Mouse (Mus musculus) brown adipose tissue, adult 24 weeks (tissue): ENCODE measurements around the gene Slc17a8. TPM values are rescaled to one million over a fixed set of nuclear protein-coding genes. Genes with fewer than 3 reads are reported as not detected.

Experiments used
- H3K27ac ChIP-seq: fragments of 200-500 bp; replicated peaks from 2 replicates; pipeline ENCODE4 v1.5.1; 2012; ENCODE audit warnings: low read depth, mild to moderate bottlenecking, low read length
- H3K4me1 ChIP-seq: fragments of 200-500 bp; 2 replicates; pipeline ENCODE4 v1.6.1; 2012; ENCODE audit warnings: low read length, mixed read lengths; ENCODE audit not compliant: control insufficient read depth, insufficient read depth, insufficient read length
- H3K4me3 ChIP-seq: fragments of 200-500 bp; 2 replicates; pipeline ENCODE4 v1.5.1; 2012; ENCODE audit warnings: low read depth, mild to moderate bottlenecking, low read length, moderate library complexity; ENCODE audit not compliant: insufficient read depth
- polyA plus RNA-seq: library from polyadenylated mRNA; stranded (reverse); fragments of >200 nt; gene quantifications from 2 replicates; pipeline ENCODE4 v1.2.4, GENCODE M21; 2012; ENCODE audit not compliant: missing spikeins, insufficient read depth, insufficient read length

Gene Slc17a8
- polyA plus RNA-seq, 1 experiment, result not detected

- Histone ChIP-seq H3K4me3 (no peak overlapping the region), H3K27ac (no peak overlapping the region), H3K4me1 (peaks cover 2% of the 10 kb centered on the region; the same call in 1 of the 2 replicates)
Observed at GRCm38 (mm10) chr10:89630052-89630451, 9.0 kb upstream of the Slc17a8 start.

- Histone ChIP-seq H3K4me3 (no peak overlapping the region), H3K4me1 (no peaks in the 10 kb centered on the region), H3K27ac (no peak overlapping the region)
Observed at GRCm38 (mm10) chr10:89626714-89627113, 5.7 kb upstream of the Slc17a8 start.

DNA sequence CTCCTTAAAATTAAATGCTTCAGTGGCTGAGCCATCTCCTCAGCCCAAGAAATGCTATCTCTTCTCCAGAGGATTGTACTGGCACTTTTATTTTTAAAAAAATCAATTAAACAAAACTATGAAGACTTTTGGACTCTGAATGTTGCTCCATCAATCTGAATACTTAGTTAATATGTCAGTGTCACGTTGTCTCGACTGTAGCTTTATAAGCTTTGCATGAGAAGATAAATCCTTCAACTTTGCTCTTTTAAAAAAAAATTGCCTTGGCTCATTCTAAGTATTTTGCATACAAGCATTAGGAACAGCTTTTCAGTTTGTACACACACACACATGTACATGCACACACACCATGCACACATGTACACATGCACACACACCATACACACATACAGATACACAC lies 3.1 kb upstream of the Slc17a8 start:
- no peak overlapping the region for H3K4me3 ChIP-seq
- no peak overlapping the region for H3K27ac ChIP-seq
- H3K4me1 ChIP-seq, result no peaks in the 10 kb centered on the region

DNA sequence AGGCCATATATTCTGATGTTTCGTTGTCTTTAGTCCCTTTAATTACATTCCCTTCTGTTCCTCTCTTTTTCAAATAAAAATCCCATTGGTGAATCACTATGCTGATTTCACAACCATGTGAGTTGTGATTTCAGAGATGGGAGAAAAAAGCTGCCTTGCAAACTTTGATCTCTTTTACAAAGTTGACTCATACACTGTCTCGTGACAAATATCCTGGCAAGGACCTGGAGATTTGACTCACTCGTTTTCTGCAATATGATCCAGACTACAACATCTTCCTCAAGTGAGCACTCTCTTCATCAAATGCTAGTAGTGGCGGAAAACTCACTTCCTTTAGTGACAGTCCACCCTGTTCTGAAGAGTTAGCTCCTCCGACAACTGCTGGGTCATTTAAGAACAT lies 21.7 kb downstream of the Slc17a8 start:
- H3K4me1 ChIP-seq, result no peaks in the 10 kb centered on the region; the same call in 1 of the 2 replicates

DNA sequence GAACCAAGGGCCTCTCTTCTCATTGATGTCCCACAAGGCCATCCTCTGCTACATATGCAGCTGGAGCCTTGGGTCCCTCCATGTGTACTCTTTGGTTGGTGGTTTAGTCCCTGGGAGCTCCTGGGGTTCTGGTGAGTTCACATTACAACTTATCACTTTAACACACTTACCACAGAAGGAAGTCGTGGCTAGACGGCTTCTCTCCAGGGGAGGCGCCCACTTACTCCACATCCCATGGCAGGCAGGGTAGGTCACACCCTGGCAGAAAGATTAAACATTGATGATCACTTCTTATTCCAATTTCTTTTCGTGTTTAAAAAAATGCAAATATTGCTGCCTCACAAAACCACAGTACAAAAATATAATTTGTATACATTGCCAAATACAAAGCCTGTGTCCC lies 23.8 kb downstream of the Slc17a8 start:
- no peaks in the 10 kb centered on the region; the same call in 1 of the 2 replicates for H3K4me1 ChIP-seq
- H3K27ac ChIP-seq, result no peak overlapping the region
- no peak overlapping the region for H3K4me3 ChIP-seq

More for the DNA sequence above, 21.7 kb downstream of the Slc17a8 start:
- Histone ChIP-seq H3K4me3 (no peak overlapping the region), H3K27ac (peak overlapping the region; percentile 42; the same call in 1 of the 2 replicates)

DNA sequence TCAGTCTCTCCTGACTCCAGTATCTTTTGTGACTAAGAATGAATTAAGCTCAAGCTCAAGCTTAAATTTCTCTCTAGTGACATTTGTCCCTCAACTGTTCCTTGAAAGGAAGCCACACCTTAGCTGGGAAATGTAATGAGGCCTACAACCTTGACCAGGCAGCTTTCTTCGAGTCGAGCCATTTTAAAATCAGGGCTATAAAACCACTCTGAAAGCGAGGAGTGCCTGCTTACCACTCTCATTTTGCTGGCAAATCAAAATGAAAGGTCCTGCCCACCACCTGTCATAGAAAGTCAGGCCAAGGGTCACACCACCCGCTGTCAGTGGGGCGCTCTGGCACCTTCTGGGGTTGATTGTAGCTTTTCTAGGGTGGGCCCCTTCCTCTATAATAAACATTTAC lies 25.1 kb downstream of the Slc17a8 start:
- Histone ChIP-seq H3K4me3 (no peak overlapping the region), H3K4me1 (no peaks in the 10 kb centered on the region; the same call in 1 of the 2 replicates), H3K27ac (no peak overlapping the region)

GRCm38 (mm10) chr10:89595514-89595913 lies 25.5 kb downstream of the Slc17a8 start:
- no peak overlapping the region for H3K27ac ChIP-seq
- H3K4me3 ChIP-seq, result no peak overlapping the region
- H3K4me1 ChIP-seq, result no peaks in the 10 kb centered on the region; the same call in 1 of the 2 replicates

DNA sequence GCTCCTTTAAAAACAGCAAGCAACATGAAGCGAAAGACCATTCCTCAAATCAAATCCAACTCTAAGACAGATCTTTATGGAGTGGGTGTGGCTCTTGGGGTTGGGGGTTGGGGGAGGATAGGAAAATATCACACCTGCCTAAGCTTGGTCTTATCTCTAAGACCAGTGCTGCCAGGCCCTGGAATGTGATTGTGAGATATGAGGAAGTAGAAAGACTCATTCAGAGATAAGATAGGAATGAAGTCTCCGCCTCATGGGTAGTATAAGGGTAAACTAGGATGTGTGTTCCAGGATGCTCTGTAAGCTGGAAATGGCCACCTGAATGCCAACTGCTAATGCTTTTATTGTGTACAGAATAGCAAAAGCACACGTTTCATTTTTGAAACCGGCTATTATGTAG lies 26.7 kb downstream of the Slc17a8 start:
- H3K27ac ChIP-seq, result no peak overlapping the region
- H3K4me1 ChIP-seq, result no peaks in the 10 kb centered on the region; the same call in 1 of the 2 replicates

DNA sequence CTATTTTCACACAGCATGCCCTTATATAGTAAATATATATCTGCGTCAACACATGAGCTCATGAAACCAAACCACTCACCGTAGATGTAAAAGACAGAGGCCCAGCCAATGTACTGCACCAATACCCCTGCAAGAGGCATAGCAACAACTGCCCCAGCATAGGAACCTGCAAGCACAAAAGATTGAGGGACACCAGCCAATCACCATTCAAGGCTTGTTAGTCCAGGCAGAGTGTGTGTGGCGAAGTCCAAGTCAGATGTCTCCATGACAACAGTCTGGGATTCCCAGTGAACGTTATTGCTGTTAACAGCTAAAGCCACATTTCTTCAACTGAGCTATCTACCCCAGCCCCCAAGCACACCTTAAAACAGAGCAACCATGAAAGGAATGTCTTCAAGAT lies 28.3 kb downstream of the Slc17a8 start:
- Histone ChIP-seq H3K27ac (no peak overlapping the region), H3K4me3 (no peak overlapping the region), H3K4me1 (no peaks in the 10 kb centered on the region)

More for the DNA sequence above, 26.7 kb downstream of the Slc17a8 start:
- no peak overlapping the region for H3K4me3 ChIP-seq

GRCm38 (mm10) chr10:89589877-89590276 lies 31.2 kb downstream of the Slc17a8 start:
- no peak overlapping the region for H3K4me3 ChIP-seq
- no peaks in the 10 kb centered on the region for H3K4me1 ChIP-seq
- H3K27ac ChIP-seq, result no peak overlapping the region

DNA sequence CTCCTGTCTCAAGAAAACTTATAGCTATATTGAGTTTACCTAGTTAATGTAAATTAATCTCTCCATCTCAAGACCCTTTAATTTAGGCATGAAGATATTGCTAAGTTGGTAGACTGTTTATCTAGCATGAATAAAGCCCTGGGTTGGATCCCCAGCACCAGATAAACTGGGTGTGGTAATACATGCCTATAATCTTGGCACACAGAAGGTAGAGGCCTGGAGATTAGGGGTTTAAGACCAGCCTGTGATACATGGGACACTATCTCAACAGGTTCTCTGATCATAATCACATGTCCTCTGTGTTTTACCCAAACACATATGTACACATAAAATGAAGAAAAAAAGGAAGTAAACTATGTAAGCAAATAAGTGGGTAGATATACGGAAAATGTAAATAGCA lies 32.3 kb downstream of the Slc17a8 start:
- Histone ChIP-seq H3K4me3 (no peak overlapping the region), H3K4me1 (no peaks in the 10 kb centered on the region), H3K27ac (no peak overlapping the region)

GRCm38 (mm10) chr10:89584709-89585108 lies 36.3 kb downstream of the Slc17a8 start:
- no peak overlapping the region for H3K4me3 ChIP-seq

GRCm38 (mm10) chr10:89578801-89579200 lies 42.3 kb downstream of the Slc17a8 start:
- Histone ChIP-seq H3K27ac (no peak overlapping the region), H3K4me3 (no peak overlapping the region), H3K4me1 (no peaks in the 10 kb centered on the region)

More at GRCm38 (mm10) chr10:89584709-89585108, 36.3 kb downstream of the Slc17a8 start:
- Histone ChIP-seq H3K4me1 (no peaks in the 10 kb centered on the region), H3K27ac (peak overlapping the region; percentile 72; the same call in 1 of the 2 replicates)

- H3K4me3 ChIP-seq, result no peak overlapping the region
- no peak overlapping the region for H3K27ac ChIP-seq
- H3K4me1 ChIP-seq, result no peaks in the 10 kb centered on the region
Observed at GRCm38 (mm10) chr10:89577666-89578065, 43.4 kb downstream of the Slc17a8 start.

GRCm38 (mm10) chr10:89573421-89573820 lies 47.6 kb downstream of the Slc17a8 start:
- Histone ChIP-seq H3K4me1 (no peaks in the 10 kb centered on the region), H3K4me3 (no peak overlapping the region), H3K27ac (no peak overlapping the region)

DNA sequence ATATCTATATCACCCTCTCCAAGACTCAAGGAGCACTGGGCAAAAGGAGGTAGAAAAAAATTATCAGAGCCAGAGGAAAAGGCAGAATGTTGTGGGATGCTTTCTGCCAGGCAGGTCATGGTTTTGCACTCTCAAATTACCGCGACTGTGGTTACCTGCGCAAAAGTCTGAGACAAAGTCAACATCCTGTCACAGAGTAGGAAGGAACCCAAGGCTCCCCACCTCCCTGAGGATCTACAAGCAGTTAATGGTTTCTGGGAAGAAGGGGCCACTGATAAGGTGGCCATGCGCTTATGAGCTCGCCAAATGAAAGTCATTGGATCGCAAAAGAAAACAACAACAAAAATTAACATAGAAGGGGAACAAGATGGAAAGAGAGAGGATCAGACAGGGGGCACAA lies 48.1 kb downstream of the Slc17a8 start:
- Histone ChIP-seq H3K4me1 (no peaks in the 10 kb centered on the region), H3K4me3 (no peak overlapping the region), H3K27ac (no peak overlapping the region)
